Mouse (Mus musculus) heart, postnatal 10 days (tissue): ENCODE measurements around the gene St14. TPM values are rescaled to one million over a fixed set of nuclear protein-coding genes. Genes with fewer than 3 reads are reported as not detected.
A peak's percentile ranks its signal among the peaks of the same experiment; 100 is the strongest.
"Not testable (repeated sequence)": the region's sequence is repeated elsewhere in the genome, so short reads cannot be mapped to it uniquely, and the experiment has no call there.

Experiments used
- DNase-seq, 2 experiments: peaks; one replicate each; pipeline ENCODE4 v3.0.0; 2021
- intact Hi-C: fragments of 180-260 bp; cut with DNase I; formaldehyde crosslinking; loops from one replicate; pipeline ENCODE4 v1.15.1; 2025
- total RNA-seq, 2 experiments: library from RNA; stranded (reverse); gene quantifications; 2 replicates each; pipeline ENCODE4 v1.2.3; 2021

Gene St14
- total RNA-seq: under 1 TPM; 0.42 to 0.93 TPM

- intact Hi-C loops: no loop called here
- no peak for DNase-seq
Observed at GRCm38 (mm10) chr9:31131205-31131968, at the start of gene St14. TSS of gene St14 (minus strand) at chr9:31131853.

- intact Hi-C loops: no loop called here
Observed at GRCm38 (mm10) chr9:31177692-31178091, 46.0 kb upstream of the St14 start.

GRCm38 (mm10) chr9:31176379-31177130 is 44.9 kb upstream of the St14 start:
- intact Hi-C loops: no loop called here

More at GRCm38 (mm10) chr9:31177692-31178091, 46.0 kb upstream of the St14 start:
- no peak for DNase-seq

GRCm38 (mm10) chr9:31175978-31176377 is 44.3 kb upstream of the St14 start:
- intact Hi-C loops: no loop called here
- DNase-seq: no peak

More at GRCm38 (mm10) chr9:31176379-31177130, 44.9 kb upstream of the St14 start:
- DNase-seq: peak; percentile 93 to 95

- no peak for DNase-seq
- intact Hi-C loops: no loop called here
Observed at GRCm38 (mm10) chr9:31175346-31175745, 43.7 kb upstream of the St14 start.

- DNase-seq: peak; percentile 66 to 68
- intact Hi-C loops: loop anchor here (5.0 kb wide), 1 partner anchor 114 kb away; the partner anchor contains the start of gene Prdm10
Observed at GRCm38 (mm10) chr9:31168356-31169093, 36.9 kb upstream of the St14 start.

GRCm38 (mm10) chr9:31167305-31167704 is 35.7 kb upstream of the St14 start:
- DNase-seq: no peak
- intact Hi-C loops: loop anchor here (5.0 kb wide), 1 partner anchor 115 kb away; the partner anchor contains the start of gene Prdm10

- intact Hi-C loops: loop anchor here (5.0 kb wide), 1 partner anchor 117 kb away; the partner anchor contains the start of gene Prdm10
Observed at GRCm38 (mm10) chr9:31165505-31165904, 33.9 kb upstream of the St14 start.

GRCm38 (mm10) chr9:31163327-31163726 is 31.7 kb upstream of the St14 start:
- DNase-seq: no peak
- intact Hi-C loops: no loop called here

More at GRCm38 (mm10) chr9:31165505-31165904, 33.9 kb upstream of the St14 start:
- DNase-seq: not testable (repeated sequence)

GRCm38 (mm10) chr9:31162911-31163310 is 31.3 kb upstream of the St14 start:
- no peak for DNase-seq
- intact Hi-C loops: no loop called here

GRCm38 (mm10) chr9:31159910-31160309 is 28.3 kb upstream of the St14 start:
- intact Hi-C loops: no loop called here
- DNase-seq: peak in 1 of 2 experiments; percentile 37

- intact Hi-C loops: loop anchor here (2.0 kb wide), 1 partner anchor 48 kb away; no protein-coding TSS in a partner anchor
- no peak for DNase-seq
Observed at GRCm38 (mm10) chr9:31156594-31156993, 24.9 kb upstream of the St14 start.

GRCm38 (mm10) chr9:31151050-31151449 is 19.4 kb upstream of the St14 start:
- intact Hi-C loops: loop anchor here (1.0 to 5.0 kb wide), 2 partner anchors 198 to 251 kb away; no protein-coding TSS in a partner anchor
- peak in 1 of 2 experiments; percentile 56 for DNase-seq

- intact Hi-C loops: no loop called here
- no peak for DNase-seq
Observed at GRCm38 (mm10) chr9:31148135-31148534, 16.5 kb upstream of the St14 start.

- intact Hi-C loops: no loop called here
- no peak for DNase-seq
Observed at GRCm38 (mm10) chr9:31145272-31145925, 13.7 kb upstream of the St14 start.

- no peak for DNase-seq
- intact Hi-C loops: no loop called here
Observed at GRCm38 (mm10) chr9:31142924-31143323, 11.3 kb upstream of the St14 start.

- intact Hi-C loops: no loop called here
- no peak for DNase-seq
Observed at GRCm38 (mm10) chr9:31133131-31133530, 1.5 kb upstream of the St14 start.

- intact Hi-C loops: no loop called here
- peak in 1 of 2 experiments; percentile 25 for DNase-seq
Observed at GRCm38 (mm10) chr9:31130357-31131204, 1.1 kb downstream of the St14 start.

- intact Hi-C loops: no loop called here
- DNase-seq: no peak
Observed at GRCm38 (mm10) chr9:31129956-31130355, 1.7 kb downstream of the St14 start.
